Mouse (Mus musculus) bone marrow macrophage, adult 2 months (primary cell): Measurements from ENCODE around the gene Fgfrl1.

Experiments
- CTCF ChIP-seq: IDR thresholded peaks from 2 replicates; pipeline ENCODE4 v1.5.1; 2012; ENCODE audit warnings: low read depth, mild to moderate bottlenecking, low read length, moderate library complexity
- POLR2A ChIP-seq: IDR thresholded peaks from 2 replicates; pipeline ENCODE4 v1.6.1; 2012; ENCODE audit warnings: mild to moderate bottlenecking, low read depth, low read length, borderline replicate concordance

- TF ChIP-seq CTCF (no peak), POLR2A (no peak)
Measured at GRCm38 (mm10) chr5:108645651-108646342, 46.4 kb upstream of the Fgfrl1 start.
